ENCODE assay signal across 8 mouse cellular contexts in the genomic region with DNA sequence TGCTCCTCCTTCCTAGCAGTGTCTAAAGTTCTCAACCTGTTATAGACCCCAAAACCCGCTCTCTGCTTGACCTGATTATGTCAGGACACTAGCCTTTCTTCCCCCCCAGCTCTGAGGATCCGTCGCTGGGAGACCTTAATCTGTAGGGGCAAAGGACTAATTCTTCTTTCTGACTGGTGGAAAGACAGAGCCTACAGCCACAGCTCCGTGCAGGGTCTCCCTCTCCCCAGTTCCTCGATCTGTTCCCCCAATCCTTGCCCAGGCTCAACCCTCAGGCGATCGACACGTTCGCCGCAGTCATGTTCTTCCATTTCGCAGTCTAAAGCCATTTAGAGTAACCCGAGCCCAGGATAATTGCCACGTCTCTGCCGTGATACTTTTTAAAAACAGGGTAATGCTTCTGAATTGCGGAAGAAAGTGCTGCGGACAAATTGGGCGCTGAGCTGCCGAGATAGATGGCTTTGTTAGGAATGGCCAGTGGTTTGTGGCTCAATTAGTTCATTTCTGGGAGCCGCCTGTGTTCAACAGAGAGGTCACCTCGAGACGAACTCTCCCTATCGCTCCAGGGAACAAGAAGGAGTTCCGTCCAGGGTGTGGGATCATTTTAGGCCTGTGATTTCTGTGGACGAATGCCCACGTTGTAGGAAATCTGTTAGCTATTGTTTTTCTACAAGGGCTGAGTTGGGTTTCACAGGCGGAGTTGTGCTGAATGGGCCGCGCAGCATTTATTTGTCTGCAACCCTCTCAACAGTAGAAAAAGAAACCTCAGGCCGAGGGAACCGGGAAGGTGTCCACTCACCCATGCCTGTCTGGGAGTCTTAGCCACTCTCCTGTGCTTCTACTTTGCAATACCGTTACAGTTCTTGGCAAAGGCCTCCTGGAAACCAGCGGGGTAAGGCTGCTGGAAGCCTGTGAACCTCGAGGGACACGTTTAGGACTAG. TPM values are rescaled to one million over a fixed set of nuclear protein-coding genes. Genes with fewer than 3 reads are reported as not detected.
A peak's percentile ranks its signal among the peaks of the same experiment; 100 is the strongest.
DNase-seq lines count a peak whose midpoint lies in the region; ATAC-seq and TF ChIP-seq lines count a peak whose summit lies in the region.

No protein-coding gene starts in this region.

- no peaks in the 10 kb centered on the region for H3K9me3 ChIP-seq in ES-E14 (ENCODE audit: control insufficient read depth, insufficient read depth, low read depth, low read length)
- no peaks in the 10 kb centered on the region for H3K9me3 ChIP-seq in limb, embryonic 11.5 days (ENCODE audit: control insufficient read depth, low read length)

- in situ Hi-C loops in ES-E14 (cut with MboI; ENCODE audit: low sequenced_read_pairs in 2 of 2, unreplicated experiment in 2 of 2) = no loop called here

- H3K4me2 ChIP-seq in limb, embryonic 11.5 days (ENCODE audit: low read depth, severe bottlenecking) = peak overlapping the region; percentile 88

- WGBS in limb, embryonic 11.5 days = under 1% methylated on average over 34 of the region's 34 CpGs
- 8% methylated on average over 34 of the region's 34 CpGs for WGBS in small intestine, adult 2 months

- peak overlapping the region; percentile 55 for H3K9ac ChIP-seq in ES-E14 (ENCODE audit: insufficient read depth, low read depth, low read length, poor library complexity, severe bottlenecking)
- H3K9ac ChIP-seq in limb, embryonic 11.5 days (ENCODE audit: low read length) = peak overlapping the region; percentile 49

- peak; percentile 12 to 65 for DNase-seq in adrenal gland, adult (ENCODE audit: inconsistent age in 2 of 2, low spot score in 1 of 2)
- no peak for DNase-seq in adrenal gland, postnatal 14 days
- no peak for DNase-seq in ES-E14 (ENCODE audit: low read depth, low spot score)
- DNase-seq in gastrocnemius, postnatal 10 days = peak; percentile 43
- DNase-seq in limb, embryonic 11.5 days (ENCODE audit: low spot score) = peak; percentile 60
- no peak for DNase-seq in adrenal gland, adult 2 months
- DNase-seq in left cerebral cortex, adult 9 months (ENCODE audit: low spot score in 2 of 2) = no peak

- H3K27me3 ChIP-seq in limb, embryonic 11.5 days (ENCODE audit: control insufficient read depth, insufficient read depth, low read length) = peaks cover 26% of the 10 kb centered on the region
- peaks cover 71% of the 10 kb centered on the region for H3K27me3 ChIP-seq in small intestine, adult 2 months (ENCODE audit: control insufficient read depth, insufficient read depth, low read length)

- peaks cover 0 to 7% of the 10 kb centered on the region in 2 experiments; a peak in 1 of 4 replicates for H3K4me1 ChIP-seq in ES-E14 (ENCODE audit: control insufficient read depth in 2 of 2, insufficient read depth in 2 of 2, low read length in 2 of 2, poor library complexity in 1 of 2)
- peaks cover 44% of the 10 kb centered on the region for H3K4me1 ChIP-seq in limb, embryonic 11.5 days (ENCODE audit: control insufficient read depth, insufficient read depth, low read length)
- peaks cover 9% of the 10 kb centered on the region for H3K4me1 ChIP-seq in small intestine, adult 2 months (ENCODE audit: control insufficient read depth, insufficient read depth, insufficient read length, low read length)

- H3K27ac ChIP-seq in ES-E14 (ENCODE audit: insufficient read depth, low read depth, low read length, poor library complexity, severe bottlenecking) = no peak overlapping the region
- H3K27ac ChIP-seq in limb, embryonic 11.5 days (replicated peaks; ENCODE audit: low read depth, low read length) = peak overlapping the region; percentile 84
- H3K27ac ChIP-seq in small intestine, adult 2 months (ENCODE audit: insufficient read depth, low read depth, low read length) = no peak overlapping the region

- no peak for ATAC-seq in limb, embryonic 11.5 days (ENCODE audit: insufficient number of reproducible peaks, low FRiP score, low TSS enrichment, low read depth)

- H3K36me3 ChIP-seq in ES-E14 (ENCODE audit: control insufficient read depth, insufficient read depth, low read length, poor library complexity, severe bottlenecking) = no peaks in the 10 kb centered on the region
- H3K36me3 ChIP-seq in limb, embryonic 11.5 days (ENCODE audit: control insufficient read depth, insufficient read depth, low read length) = no peaks in the 10 kb centered on the region
- H3K36me3 ChIP-seq in small intestine, adult 2 months (ENCODE audit: control insufficient read depth, insufficient read depth, low read length) = no peaks in the 10 kb centered on the region

- no peak for TF ChIP-seq POLR2A in small intestine, adult 2 months (IDR thresholded peaks at IDR 0.05; ENCODE audit: low read depth, low read length)

- H3K4me3 ChIP-seq in ES-E14 (ENCODE audit: insufficient read depth in 1 of 2, low read depth in 1 of 2, low read length in 2 of 2, poor library complexity in 1 of 2, severe bottlenecking in 1 of 2) = peak overlapping the region; percentile 76 to 80
- peak overlapping the region; percentile 53 for H3K4me3 ChIP-seq in limb, embryonic 11.5 days (ENCODE audit: low read depth, low read length)
- peak overlapping the region; percentile 67 for H3K4me3 ChIP-seq in small intestine, adult 2 months (ENCODE audit: low read depth, low read length)

- no peak for TF ChIP-seq CTCF in small intestine, adult 2 months (IDR thresholded peaks at IDR 0.05; ENCODE audit: extremely low read depth, insufficient read length, insufficient replicate concordance, low read depth, low read length)

TF ChIP-seq in ES-E14, 5 proteins besides CTCF, POLR2A, EP300 and RAD21:
- TF ChIP-seq ZC3H11A (IDR thresholded peaks at IDR 0.05; ENCODE audit: borderline replicate concordance, low read depth, low read length) (no peak), HCFC1 (IDR thresholded peaks at IDR 0.05; ENCODE audit: borderline replicate concordance, insufficient read depth, low read length) (no peak), MAFK (IDR thresholded peaks at IDR 0.05; ENCODE audit: insufficient read depth, low read depth, low read length) (no peak), ZNF384 (IDR thresholded peaks at IDR 0.05; ENCODE audit: low read depth, low read length) (no peak), CHD2 (IDR thresholded peaks at IDR 0.05; ENCODE audit: low read depth, low read length) (no peak)
TF ChIP-seq in ES-E14: peak in this region for 0.

RNA-seq across cellular contexts. Expression of gene Six1, which starts 0.8 kb away (rescaled TPM):
- 4.3 and 5.2 TPM in 2 replicates for total RNA-seq in adrenal gland, postnatal 14 days (2021)
- total RNA-seq in ES-E14 (2012; rRNA removed) = 2.2 and 2.9 TPM in 2 replicates
- total RNA-seq in gastrocnemius, postnatal 10 days (2021) = 10 to 100 TPM; 38.1 to 44.1 TPM
- 58.5 and 66.4 TPM in 2 replicates for polyA plus RNA-seq in limb, embryonic 11.5 days (2014; fragmentation: Nextera tagmentation; extraction: Ambion mirVana)
- not detected in 2 replicates for polyA plus RNA-seq in small intestine, adult 2 months (2012; rRNA removed)
- total RNA-seq in adrenal gland, adult 2 months (2021) = 1 to 10 TPM; 1.6 to 4.5 TPM
- polyA plus RNA-seq in adrenal gland, adult 2 months (2012; rRNA removed) = 0.93 and 2.0 TPM in 2 replicates

Comparison
In these comparisons a context has a peak if more than half of its experiments do, and no peak if none do; other contexts are left out.
1. DNase-seq: peak in adrenal gland, adult (2 of 2), gastrocnemius, postnatal 10 days (single experiment) and limb, embryonic 11.5 days (single experiment); none in adrenal gland, postnatal 14 days (single experiment), ES-E14 (single experiment), adrenal gland, adult 2 months (single experiment) and left cerebral cortex, adult 9 months (0 of 2).
2. Peak in every context shown above with its lines, with median percentiles within 50 percentile points of each other: H3K4me3 ChIP-seq.